Mouse (Mus musculus) embryo, embryonic 9.5 days (tissue): ENCODE data around the gene Ece1.
A peak's percentile ranks its signal among the peaks of the same experiment; 100 is the strongest.

Source experiments
- DNase-seq: peaks from one replicate; pipeline ENCODE4 v3.0.0-alpha.2; 2017; ENCODE audit errors: extremely low spot score

Ece1 gene

GRCm38 (mm10) chr4:137984212-137984611 lies 122.2 kb downstream of the Ece1 start:
- DNase-seq: no peak

GRCm38 (mm10) chr4:137984746-137985145 lies 122.7 kb downstream of the Ece1 start:
- no peak for DNase-seq

- DNase-seq: no peak
Measured at GRCm38 (mm10) chr4:137989426-137989825, 127.4 kb downstream of the Ece1 start.

- DNase-seq: no peak
Measured at GRCm38 (mm10) chr4:137990433-137990832, 128.4 kb downstream of the Ece1 start.

- no peak for DNase-seq
Measured at GRCm38 (mm10) chr4:137991240-137991639, 129.2 kb downstream of the Ece1 start.

- DNase-seq: no peak
Measured at GRCm38 (mm10) chr4:137992890-137993289, 130.9 kb downstream of the Ece1 start, which contains the start of gene Eif4g3. Eif4g3 (plus strand) TSS chr4:137993022.

- peak; percentile 99 for DNase-seq
Measured at GRCm38 (mm10) chr4:137993291-137993758, 131.3 kb downstream of the Ece1 start.

GRCm38 (mm10) chr4:137993821-137994561 lies 132.0 kb downstream of the Ece1 start:
- DNase-seq: peak; percentile 51

GRCm38 (mm10) chr4:137994562-137995336 lies 132.7 kb downstream of the Ece1 start:
- DNase-seq: no peak

- no peak for DNase-seq
Measured at GRCm38 (mm10) chr4:137995399-137995798, 133.4 kb downstream of the Ece1 start.

- no peak for DNase-seq
Measured at GRCm38 (mm10) chr4:137998232-137998631, 136.2 kb downstream of the Ece1 start.

GRCm38 (mm10) chr4:138000682-138001081 lies 138.6 kb downstream of the Ece1 start:
- DNase-seq: no peak

GRCm38 (mm10) chr4:138003909-138004610 lies 142.0 kb downstream of the Ece1 start:
- no peak for DNase-seq

GRCm38 (mm10) chr4:138005781-138006180 lies 143.7 kb downstream of the Ece1 start:
- no peak for DNase-seq

- DNase-seq: no peak
Measured at GRCm38 (mm10) chr4:138006951-138007613, 145.0 kb downstream of the Ece1 start.

GRCm38 (mm10) chr4:138008646-138009045 lies 146.6 kb downstream of the Ece1 start:
- DNase-seq: no peak

- DNase-seq: no peak
Measured at GRCm38 (mm10) chr4:138009786-138010502, 147.9 kb downstream of the Ece1 start.

GRCm38 (mm10) chr4:138013723-138014479 lies 151.9 kb downstream of the Ece1 start:
- no peak for DNase-seq
